Mouse (Mus musculus) lung, embryonic 14.5 days (tissue): Measurements from ENCODE around the gene Rasl2-9. TPM values are rescaled to one million over a fixed set of nuclear protein-coding genes. Genes with fewer than 3 reads are reported as not detected.
A peak's percentile ranks its signal among the peaks of the same experiment; 100 is the strongest.
"Not testable (repeated sequence)": the region's sequence is repeated elsewhere in the genome, so short reads cannot be mapped to it uniquely, and the experiment has no call there.

Experiments
- ATAC-seq: fragments of 200-750 bp; cut with Nextera tagmentation; 2 replicates; pipeline ENCODE4 v1.8.0; 2017; ENCODE audit warnings: mild to moderate bottlenecking, moderate TSS enrichment, moderate library complexity; ENCODE audit not compliant: insufficient read depth
- DNase-seq: peaks from one replicate; pipeline ENCODE4 v3.0.0-alpha.2; 2015
- H3K27ac ChIP-seq: fragments of 300-500 bp; sonication (generic); 2 replicates; pipeline ENCODE4 v1.5.1; 2014; ENCODE audit warnings: low read depth, mild to moderate bottlenecking, moderate library complexity
- H3K27me3 ChIP-seq: fragments of 300-500 bp; sonication (generic); 2 replicates; pipeline ENCODE4 v1.6.1; 2014; ENCODE audit warnings: low read length, control low read depth; ENCODE audit not compliant: insufficient read depth
- H3K36me3 ChIP-seq: fragments of 300-500 bp; sonication (generic); 2 replicates; pipeline ENCODE4 v1.6.1; 2014; ENCODE audit warnings: control low read depth; ENCODE audit not compliant: insufficient read depth
- H3K4me1 ChIP-seq: fragments of 300-500 bp; sonication (generic); 2 replicates; pipeline ENCODE4 v1.6.1; 2014; ENCODE audit warnings: antibody characterized with exemption, control low read depth; ENCODE audit not compliant: insufficient read depth
- H3K4me2 ChIP-seq: fragments of 300-500 bp; sonication (generic); 2 replicates; pipeline ENCODE4 v1.6.1; 2014; ENCODE audit warnings: mild to moderate bottlenecking
- H3K4me3 ChIP-seq: fragments of 300-500 bp; sonication (generic); 2 replicates; pipeline ENCODE4 v1.5.1; 2014; ENCODE audit warnings: low read depth, low read length
- H3K9ac ChIP-seq: fragments of 300-500 bp; sonication (generic); 2 replicates; pipeline ENCODE4 v1.6.1; 2014
- H3K9me3 ChIP-seq: fragments of 300-500 bp; sonication (generic); 2 replicates; pipeline ENCODE4 v1.6.1; 2016; ENCODE audit warnings: low read depth, low read length, control low read depth
- CTCF ChIP-seq: IDR thresholded peaks from 2 replicates; pipeline ENCODE4 v1.5.1; 2016; ENCODE audit warnings: antibody characterized with exemption, low read depth
- WGBS: fragments of 180-500 bp; shearing (Covaris S2); extraction: QIAGEN DNeasy Blood & Tissue Kit; methylation state at CpG from one replicate; pipeline ENCODE4 v1.1.7; 2014; 5-methylcytosine and 5-hydroxymethylcytosine counted together
- microRNA-seq: library from miRNA; unstranded; fragments of <30 nt; microRNA quantifications from one replicate; pipeline ENCODE4, GENCODE M21; 2016; ENCODE audit warnings: borderline number of aligned reads
- polyA plus RNA-seq: library from polyadenylated mRNA; unstranded; fragments of >200 nt; fragmentation: Nextera tagmentation; extraction: Ambion mirVana; gene quantifications from 2 replicates; pipeline ENCODE4 v1.2.1, GENCODE M21; 2014

Gene Rasl2-9
- polyA plus RNA-seq, 1 experiment from 2014 or later: 0.61 TPM

DNA sequence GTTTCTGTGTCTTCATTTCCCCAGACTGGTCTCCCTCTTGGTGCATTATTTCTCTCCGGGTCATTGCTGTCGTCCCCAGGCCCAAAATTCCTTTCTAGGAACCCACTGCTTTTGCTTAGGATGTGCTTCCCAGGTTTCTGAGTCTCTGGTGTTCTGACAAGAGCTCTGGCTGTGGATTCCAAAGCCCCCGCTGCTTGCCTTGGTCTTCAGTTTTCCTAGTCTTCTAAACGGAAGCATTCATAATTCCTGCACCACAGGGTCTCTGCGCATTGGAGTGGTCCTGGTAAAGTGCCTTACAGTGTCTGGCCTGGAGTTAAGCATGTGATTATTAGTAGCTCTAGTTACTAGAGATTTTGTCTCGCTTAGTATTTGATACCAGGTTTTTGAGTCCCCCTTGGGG is 44.9 kb downstream of the Rasl2-9 start:
- no peaks in the 10 kb centered on the region for H3K9me3 ChIP-seq
- H3K9ac ChIP-seq: peak overlapping the region; percentile 95
- TF ChIP-seq CTCF: no peak
- H3K4me2 ChIP-seq: peak overlapping the region; percentile 87
- DNase-seq (no peak), ATAC-seq (no peak)
- H3K4me1 ChIP-seq: no peaks in the 10 kb centered on the region
- no peaks in the 10 kb centered on the region for H3K27me3 ChIP-seq
- WGBS: 12% methylated on average over 6 of the region's 6 CpGs
- peak overlapping the region; percentile 95 for H3K27ac ChIP-seq
- H3K4me3 ChIP-seq: peak overlapping the region; percentile 98
- peaks cover 63% of the 10 kb centered on the region for H3K36me3 ChIP-seq

DNA sequence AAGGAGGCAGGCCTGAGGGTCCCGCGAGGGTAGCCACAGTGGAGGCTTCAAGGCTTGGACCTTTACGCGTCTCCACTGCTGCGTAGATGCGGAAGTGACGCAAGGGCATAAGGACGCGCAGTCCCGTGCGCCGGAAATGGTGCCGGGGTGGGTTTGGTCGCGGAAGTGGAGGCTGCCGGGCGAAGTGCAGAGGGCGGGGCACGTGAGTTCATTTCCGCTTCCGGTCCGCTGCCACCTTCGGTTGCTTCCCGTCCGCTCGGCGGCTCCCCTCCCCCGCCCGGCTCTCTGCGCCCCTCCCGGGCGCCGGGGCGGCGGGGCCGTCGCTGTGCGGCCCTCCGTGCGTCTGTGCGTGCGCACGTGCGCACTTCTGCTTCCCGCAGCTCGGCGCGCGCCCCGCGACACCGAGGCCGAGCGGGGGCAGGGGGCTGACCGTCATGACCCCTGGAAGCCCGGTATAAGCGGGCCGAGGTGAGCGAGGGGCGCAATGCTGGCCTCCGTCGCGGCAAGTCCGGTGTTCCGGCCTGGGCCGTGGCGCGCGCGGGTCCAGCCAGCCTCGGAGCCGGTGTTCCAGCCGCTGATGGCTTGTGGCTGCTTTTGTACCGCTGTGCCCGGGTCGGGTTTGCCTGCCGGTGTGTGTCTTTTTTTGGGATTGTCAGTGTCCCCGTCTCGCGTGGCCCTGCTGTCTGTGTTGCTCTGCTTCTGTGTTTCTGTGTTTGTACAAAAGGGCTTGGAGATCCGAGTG is 45.6 kb downstream of the Rasl2-9 start, which contains the start of gene Epn1:
Epn1 (plus strand) TSS at position 226 of the 742 bp plus-strand sequence.
- Histone ChIP-seq H3K4me1 (no peaks in the 10 kb centered on the region), H3K27ac (peak within 1 kb of the TSS; percentile 95), H3K4me3 (peak within 1 kb of the TSS; percentile 98), H3K4me2 (peak within 1 kb of the TSS; percentile 87), H3K9ac (peak within 1 kb of the TSS; percentile 95), H3K27me3 (no peaks in the 10 kb centered on the region), H3K9me3 (no peaks in the 10 kb centered on the region), H3K36me3 (peaks cover 62% of the 10 kb centered on the region)
- ATAC-seq: peak; percentile 98
- DNase-seq: peak; percentile 99
- TF ChIP-seq CTCF: no peak
- under 1% methylated on average over 81 of the region's 81 CpGs for WGBS

DNA sequence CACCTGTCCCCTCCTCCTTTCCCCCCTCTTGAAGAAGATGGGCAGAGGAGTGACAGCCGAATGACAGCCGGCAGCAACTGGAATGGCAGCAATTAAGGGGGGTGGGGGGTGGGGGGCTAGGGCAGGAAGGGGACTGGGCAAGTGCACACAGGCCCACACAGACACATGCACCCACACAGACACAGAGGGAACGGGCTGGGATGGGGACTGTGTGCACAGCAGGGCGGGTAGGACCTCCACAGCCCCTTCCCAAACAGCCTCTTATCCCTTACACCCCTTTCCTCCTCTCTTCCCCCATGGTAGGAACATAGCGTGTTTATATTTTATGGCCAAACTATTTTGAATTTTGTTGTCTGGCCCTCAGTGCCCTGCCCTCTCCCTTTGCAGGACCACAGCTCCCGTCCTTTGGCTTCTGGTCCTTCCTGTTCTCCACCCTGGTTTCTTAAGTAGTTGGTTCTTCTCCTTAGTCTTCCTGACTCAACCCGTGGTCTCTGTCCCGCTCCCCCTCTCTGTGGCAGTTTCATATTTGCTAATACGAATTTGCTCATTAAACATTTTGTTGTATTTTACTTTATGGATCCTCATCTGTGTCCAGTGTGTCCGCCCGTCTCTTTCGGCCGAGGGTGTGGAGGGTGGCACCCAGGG is 46.3 kb downstream of the Rasl2-9 start:
- Histone ChIP-seq H3K9ac (peak overlapping the region; percentile 29; the same call in 1 of the 2 replicates), H3K4me2 (peak overlapping the region; percentile 87), H3K4me3 (peak overlapping the region; percentile 98), H3K36me3 (peaks cover 63% of the 10 kb centered on the region), H3K27ac (peak overlapping the region; percentile 95)
- not testable (repeated sequence) for H3K27me3 ChIP-seq, DNase-seq, H3K4me1 ChIP-seq, H3K9me3 ChIP-seq
- peak; percentile 39 for ATAC-seq
- 41% methylated on average over 10 of the region's 13 CpGs for WGBS

DNA sequence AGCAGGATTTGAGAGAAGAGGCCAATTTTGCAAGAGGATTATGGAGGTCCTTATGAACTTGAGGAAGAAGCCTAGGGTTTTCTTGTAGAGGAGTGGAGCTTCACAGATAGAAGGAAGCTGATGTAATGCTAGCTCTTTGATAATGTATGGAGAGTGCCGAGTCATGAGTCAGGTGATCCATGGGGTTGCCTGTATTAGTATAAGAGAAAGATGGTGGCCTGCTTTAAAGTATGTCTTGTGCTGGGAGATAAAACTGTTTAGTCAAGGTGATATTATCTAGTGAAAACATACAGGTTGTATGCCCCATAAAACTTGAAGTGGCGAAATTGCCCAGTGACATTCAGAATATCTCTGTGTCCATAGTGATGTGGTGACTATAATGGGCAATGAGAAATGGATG is 48.8 kb downstream of the Rasl2-9 start:
- DNase-seq: no peak
- Histone ChIP-seq H3K9ac (no peak overlapping the region), H3K4me1 (no peaks in the 10 kb centered on the region), H3K27ac (no peak overlapping the region), H3K4me2 (no peak overlapping the region), H3K4me3 (no peak overlapping the region), H3K9me3 (no peaks in the 10 kb centered on the region), H3K36me3 (peaks cover 70% of the 10 kb centered on the region), H3K27me3 (no peaks in the 10 kb centered on the region)
- no peak for ATAC-seq
- 75% methylated on average over 2 of the region's 2 CpGs for WGBS
- no peak for TF ChIP-seq CTCF

DNA sequence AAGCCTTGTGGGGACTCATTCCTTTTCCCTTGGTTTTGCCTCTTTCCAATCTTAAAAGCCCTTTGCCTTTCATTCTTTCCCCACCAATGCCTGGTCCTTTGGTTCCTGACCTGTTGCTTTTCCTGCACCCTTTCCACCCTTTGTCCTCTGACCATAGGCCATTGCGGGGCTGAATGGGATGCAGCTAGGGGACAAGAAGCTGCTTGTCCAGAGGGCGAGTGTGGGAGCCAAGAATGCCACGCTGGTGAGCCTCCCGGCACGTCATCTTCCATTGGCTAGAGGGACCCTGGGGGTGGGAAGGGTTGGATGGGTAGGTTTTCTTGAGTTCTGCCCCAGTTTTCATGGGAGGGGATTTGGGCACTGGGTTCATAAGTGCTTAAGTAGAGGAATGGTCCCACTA is 50.8 kb downstream of the Rasl2-9 start:
- TF ChIP-seq CTCF: no peak
- Histone ChIP-seq H3K9ac (no peak overlapping the region), H3K4me1 (no peaks in the 10 kb centered on the region), H3K36me3 (peaks cover 87% of the 10 kb centered on the region), H3K4me3 (no peak overlapping the region), H3K9me3 (no peaks in the 10 kb centered on the region), H3K4me2 (no peak overlapping the region), H3K27ac (no peak overlapping the region), H3K27me3 (no peaks in the 10 kb centered on the region)
- no peak for DNase-seq
- no peak for ATAC-seq
- 90% methylated on average over 5 of the region's 5 CpGs for WGBS

Small RNA genes within 50 kb of the gene (microRNA-seq; reads per million reads assigned to microRNA genes)
- gene Gm26217: not detected

Other genes starting within 250 kb of the Rasl2-9 start
- gene Isoc2a, start 248.8 kb downstream of the Rasl2-9 start, polyA plus RNA-seq: 0.88 and 0.91 TPM in 2 replicates
- gene Gm36210, start 219.4 kb downstream of the Rasl2-9 start, polyA plus RNA-seq: not detected in 2 replicates
- 4.2 and 4.3 TPM in 2 replicates for gene Zfp628, start 210.7 kb downstream of the Rasl2-9 start, polyA plus RNA-seq
- gene Nat14, start 203.9 kb downstream of the Rasl2-9 start, polyA plus RNA-seq: 1.4 and 2.3 TPM in 2 replicates
- 2.1 and 2.2 TPM in 2 replicates for gene Ssc5d, start 200.2 kb downstream of the Rasl2-9 start, polyA plus RNA-seq
- gene Sbk2, start 161.5 kb downstream of the Rasl2-9 start, polyA plus RNA-seq: 0.13 and 0.46 TPM in 2 replicates
- 0.76 and 0.87 TPM in 2 replicates for gene Sbk3, start 154.8 kb downstream of the Rasl2-9 start, polyA plus RNA-seq
- 35.1 and 35.9 TPM in 2 replicates for gene Zfp579, start 129.8 kb downstream of the Rasl2-9 start, polyA plus RNA-seq
- 13.6 and 13.8 TPM in 2 replicates for gene Zfp524, start 111.5 kb downstream of the Rasl2-9 start, polyA plus RNA-seq
- gene Fiz1, start 111.3 kb downstream of the Rasl2-9 start, polyA plus RNA-seq: 41.9 and 46.4 TPM in 2 replicates
- 0.74 TPM in 1 of 2 replicates, not detected in the other for gene Gm44973, start 110.5 kb downstream of the Rasl2-9 start, polyA plus RNA-seq
- gene Zfp865, start 105.6 kb downstream of the Rasl2-9 start, polyA plus RNA-seq: 7.4 TPM in 2 replicates
- gene Ccdc106, start 105.4 kb downstream of the Rasl2-9 start, polyA plus RNA-seq: 5.6 and 6.0 TPM in 2 replicates
- not detected in 2 replicates for gene 4632433K11Rik, start 91.8 kb downstream of the Rasl2-9 start, polyA plus RNA-seq
- 4.2 and 4.6 TPM in 2 replicates for gene Zfp784, start 87.5 kb downstream of the Rasl2-9 start, polyA plus RNA-seq
- gene Zfp580, start 74.4 kb downstream of the Rasl2-9 start, polyA plus RNA-seq: 44.5 and 45.1 TPM in 2 replicates
- gene U2af2, start 63.8 kb downstream of the Rasl2-9 start, polyA plus RNA-seq: 145 and 162 TPM in 2 replicates
- gene Epn1, start 45.7 kb downstream of the Rasl2-9 start, polyA plus RNA-seq: 76.0 and 77.9 TPM in 2 replicates
- not detected in 2 replicates for gene Rfpl4, start 9.0 kb downstream of the Rasl2-9 start, polyA plus RNA-seq
- gene Vmn1r55, start 23.7 kb upstream of the Rasl2-9 start, polyA plus RNA-seq: 0.03 TPM in 1 of 2 replicates, not detected in the other
- not detected in 2 replicates for gene Vmn1r56, start 70.8 kb upstream of the Rasl2-9 start, polyA plus RNA-seq
- not detected in 2 replicates for gene Vmn1r57, start 92.5 kb upstream of the Rasl2-9 start, polyA plus RNA-seq
- not detected in 2 replicates for gene Gm5065, start 224.6 kb upstream of the Rasl2-9 start, polyA plus RNA-seq
- gene Nlrp2, start 225.1 kb upstream of the Rasl2-9 start, polyA plus RNA-seq: not detected in 2 replicates